Mouse (Mus musculus) adrenal gland, postnatal 10 days (tissue): Measurements from ENCODE around the gene Dbil5. TPM values are rescaled to one million over a fixed set of nuclear protein-coding genes. Genes with fewer than 3 reads are reported as not detected.

ENCODE experiments used
- DNase-seq: peaks from one replicate; pipeline ENCODE4 v3.0.0; 2021; ENCODE audit warnings: mixed read lengths
- total RNA-seq, 2 experiments: library from RNA; stranded (reverse); gene quantifications; 2 replicates each; pipeline ENCODE4 v1.2.3; 2021

Dbil5 gene
- total RNA-seq, 2 experiments from 2014 or later: 0.66 TPM; not detected in 1

DNA sequence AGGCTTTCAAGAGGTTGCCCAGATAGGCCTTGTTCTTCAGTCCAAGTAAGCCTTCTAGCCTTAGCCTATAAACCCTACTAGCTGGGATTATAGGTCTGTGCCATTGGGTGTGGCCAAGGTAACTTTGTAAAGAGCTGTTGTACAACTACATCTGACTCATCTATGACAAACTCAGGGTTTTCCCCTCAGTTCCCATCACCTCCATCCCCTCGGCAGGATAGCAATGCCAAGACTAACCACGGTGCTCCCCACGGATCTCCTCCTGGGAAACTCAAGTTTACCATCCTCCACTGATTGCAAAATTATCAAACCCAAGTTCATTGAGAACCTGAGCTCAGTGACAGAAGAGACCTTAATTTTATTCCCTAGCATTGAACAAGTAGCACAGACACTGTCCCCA, 18.7 kb downstream of the Dbil5 start:
- DNase-seq: no peak

DNA sequence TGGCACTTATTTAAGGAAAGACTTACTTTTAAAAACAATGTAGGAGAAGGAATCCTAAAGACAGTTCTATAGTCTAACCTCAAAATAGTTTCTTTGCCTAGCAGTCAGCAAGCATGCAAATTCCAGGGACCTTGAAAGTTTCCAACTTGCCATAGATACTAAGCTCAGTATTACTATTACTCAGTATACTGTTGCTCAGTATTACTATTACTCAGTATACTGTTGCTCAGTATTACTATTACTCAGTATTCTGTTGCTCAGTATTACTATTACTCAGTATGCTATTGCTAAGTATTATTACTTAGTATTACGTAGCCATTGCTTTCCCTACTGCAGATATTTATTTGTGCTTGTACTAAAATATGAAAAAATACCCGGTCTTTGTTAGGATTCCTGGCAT, 22.3 kb downstream of the Dbil5 start:
- DNase-seq: no peak

DNA sequence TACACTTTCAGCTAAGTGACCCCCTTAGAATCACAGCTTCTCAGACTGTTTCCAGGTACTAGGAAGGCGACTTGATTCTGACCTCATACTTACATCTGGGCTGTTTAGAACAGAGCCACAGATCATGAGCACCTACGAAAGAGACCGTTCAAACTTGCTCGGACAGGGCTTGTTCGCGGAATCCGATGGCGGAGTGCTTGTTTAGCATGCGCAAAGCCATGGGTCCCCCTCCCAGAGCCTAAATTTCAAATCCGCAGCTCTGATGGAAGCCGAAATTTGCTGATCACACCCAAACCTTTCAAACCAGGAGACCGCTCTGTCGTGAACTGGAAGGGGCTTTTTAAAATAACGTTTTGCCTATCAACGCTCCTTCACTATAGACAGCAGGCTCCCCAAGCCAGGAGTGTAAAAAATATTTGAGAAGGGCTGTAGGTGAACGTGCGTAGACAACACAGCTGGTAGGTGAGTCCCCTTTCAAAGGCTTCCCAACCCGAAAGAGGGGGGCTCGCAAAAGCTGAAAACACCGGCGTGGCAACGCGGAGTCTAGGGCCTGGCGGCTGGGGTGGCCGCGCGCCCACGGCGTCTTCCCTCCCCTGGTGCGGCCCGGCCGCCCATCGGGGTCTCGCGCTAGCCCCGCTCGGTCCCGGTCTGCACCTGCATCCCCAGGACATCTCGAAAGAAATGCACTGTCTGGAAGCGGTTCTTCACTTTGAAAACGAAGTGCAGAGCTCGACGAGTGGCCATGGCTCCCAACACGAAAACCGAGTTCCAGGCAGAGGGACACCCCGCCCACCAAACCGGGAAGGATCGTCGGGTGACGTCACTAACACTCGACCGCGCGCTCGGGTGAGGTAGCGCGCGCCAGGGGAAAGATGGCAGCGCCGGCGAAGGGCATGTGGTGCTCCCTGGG, 25.7 kb downstream of the Dbil5 start, which contains the start of the genes Mrm3 and Glod4:
Gene Mrm3, plus strand, starts transcription at position 815 of the 910 bp plus-strand sequence.
Gene Glod4, minus strand, starts transcription at position 825 of the 910 bp plus-strand sequence.
- DNase-seq: peak; percentile 97

DNA sequence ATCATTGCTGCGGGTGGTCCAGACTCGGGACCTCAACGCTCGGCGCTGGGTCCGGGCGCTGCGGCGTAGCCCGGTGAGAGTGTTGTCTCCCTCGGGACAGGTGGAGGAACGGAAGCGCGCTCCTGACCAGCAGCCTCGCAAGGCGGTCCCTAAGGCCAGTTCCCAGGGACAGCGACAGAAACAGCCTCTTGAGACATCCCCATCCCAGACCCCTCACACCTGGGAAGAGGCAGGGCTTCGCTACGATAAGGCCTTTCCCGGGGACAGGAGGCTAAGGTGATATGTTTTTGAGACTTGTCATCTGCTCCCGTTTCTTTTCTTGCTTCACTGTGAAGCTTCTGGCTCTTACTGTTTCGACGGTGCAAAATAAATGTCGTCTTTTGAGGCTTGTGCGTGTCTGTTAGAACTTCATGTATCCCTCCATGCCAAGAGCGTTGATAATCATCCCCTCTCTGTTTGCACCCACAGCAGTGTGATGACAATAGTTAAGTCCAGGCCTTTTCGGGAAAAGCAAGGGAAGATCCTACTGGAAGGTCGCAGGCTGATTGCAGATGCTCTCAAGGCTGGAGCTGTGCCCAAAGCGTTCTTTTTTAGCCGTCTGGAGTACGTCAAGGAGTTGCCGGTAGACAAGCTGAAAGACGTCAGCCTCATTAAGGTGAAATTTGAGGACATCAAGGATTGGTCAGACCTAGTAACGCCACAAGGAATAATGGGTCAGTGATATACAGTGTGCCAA, 26.6 kb downstream of the Dbil5 start:
- no peak for DNase-seq

DNA sequence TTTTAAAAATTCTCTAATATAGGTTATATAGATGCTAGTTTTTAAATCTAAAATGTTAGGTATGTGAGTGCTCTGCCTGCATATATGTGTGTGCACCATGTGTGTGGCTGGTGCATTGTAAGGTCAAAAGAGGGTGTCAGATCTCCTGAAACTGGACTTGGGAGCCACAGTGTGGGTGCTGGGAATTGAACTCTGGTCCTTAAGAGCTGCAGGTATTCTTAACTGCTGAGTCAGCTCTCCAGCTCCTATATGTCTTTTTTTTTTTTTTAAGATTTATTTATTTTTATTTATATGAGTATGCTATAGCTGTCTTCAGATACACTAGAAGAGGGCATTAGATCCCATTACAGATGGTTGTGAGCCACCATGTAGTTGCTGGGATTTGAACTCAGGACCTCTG, 29.0 kb downstream of the Dbil5 start:
- no peak for DNase-seq

DNA sequence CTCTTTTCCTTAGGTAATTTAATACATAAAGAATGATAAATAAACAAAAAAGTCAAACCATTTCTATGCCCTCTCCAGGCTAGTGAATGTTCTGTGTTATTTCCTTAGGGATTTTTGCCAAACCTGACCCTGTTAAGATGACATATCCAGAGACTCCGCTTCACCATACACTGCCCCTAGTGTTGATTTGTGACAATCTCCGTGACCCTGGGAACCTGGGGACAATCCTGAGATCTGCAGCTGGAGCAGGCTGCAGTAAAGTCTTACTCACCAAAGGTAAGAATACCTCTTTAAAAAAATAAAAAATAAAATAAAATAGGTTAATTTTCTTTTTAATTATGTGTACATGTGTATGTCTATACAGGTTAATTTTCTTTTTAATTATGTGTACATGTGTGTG, 29.8 kb downstream of the Dbil5 start:
- DNase-seq: no peak

DNA sequence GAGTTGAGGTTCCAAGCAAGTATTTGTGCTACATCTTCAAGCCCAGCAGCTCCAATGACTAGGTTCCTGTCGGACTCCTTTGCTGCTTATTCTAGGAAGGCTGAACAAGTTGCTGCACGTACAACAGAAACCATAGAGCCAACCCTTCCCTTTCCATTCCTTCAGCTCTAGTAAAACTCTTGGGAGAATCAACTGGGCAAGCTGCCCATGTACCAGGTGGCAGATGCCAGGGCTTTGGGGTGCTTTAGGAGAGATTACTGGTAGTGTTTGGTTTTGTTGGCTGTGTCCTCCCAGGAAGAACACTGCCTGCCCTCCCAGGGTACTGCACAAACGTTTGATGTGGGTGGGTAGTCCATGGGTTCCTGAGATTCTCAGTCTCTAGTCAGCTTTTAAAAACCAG, 34.6 kb downstream of the Dbil5 start:
- peak; percentile 64 for DNase-seq

DNA sequence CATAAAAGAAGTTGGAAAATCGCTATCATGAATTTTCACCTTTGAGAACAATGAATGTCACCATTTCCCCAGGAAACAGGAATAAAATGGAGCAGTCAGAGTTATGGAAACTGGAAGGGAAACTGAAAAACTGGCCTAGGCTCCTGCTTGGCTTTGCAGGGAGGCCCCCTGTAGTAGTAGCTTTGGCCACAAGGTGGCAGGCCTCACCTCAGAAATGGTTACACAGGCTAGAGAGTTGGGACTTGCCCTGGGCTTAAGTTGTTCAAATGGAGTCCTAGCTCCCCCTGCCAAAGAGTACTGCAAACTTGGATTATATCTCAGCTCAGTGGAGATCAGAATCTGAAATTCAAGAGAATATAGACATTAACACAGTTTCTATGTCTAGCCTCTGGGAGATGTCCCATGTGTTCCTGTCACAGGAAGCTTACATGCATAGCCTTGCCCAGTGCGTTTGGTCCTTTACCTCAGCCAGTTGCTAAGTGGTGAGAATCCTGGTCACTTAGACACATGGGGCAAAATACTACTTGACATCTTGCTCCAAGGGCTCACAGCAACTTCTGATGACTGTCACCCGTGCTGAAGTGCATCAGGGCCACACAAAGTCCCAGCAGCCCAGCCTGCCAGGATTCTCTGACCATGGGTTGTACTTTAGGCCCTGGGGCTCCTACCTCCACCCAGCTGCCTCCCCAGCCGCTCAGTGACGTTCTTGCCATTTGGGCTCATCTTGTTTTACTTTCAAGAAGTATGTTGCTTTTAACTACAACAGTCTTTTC, 35.9 kb downstream of the Dbil5 start:
- DNase-seq: peak; percentile 92

DNA sequence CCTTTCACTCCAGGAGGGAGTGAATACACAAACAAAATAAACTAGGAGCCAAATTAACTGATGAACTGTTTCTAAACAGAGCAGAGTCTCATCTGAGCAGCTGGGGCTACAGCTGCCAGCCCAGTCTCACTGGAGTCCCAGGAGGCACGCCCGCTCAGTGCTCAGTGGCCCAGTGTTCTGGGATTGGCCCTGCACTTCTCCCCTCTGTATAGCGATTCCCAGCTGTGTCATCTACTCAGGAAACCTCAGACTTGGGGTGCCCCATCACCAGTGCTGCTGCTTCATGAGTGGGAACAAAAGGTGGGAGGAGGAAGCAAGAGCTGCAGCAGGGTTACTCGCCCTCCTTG, 36.5 kb downstream of the Dbil5 start:
- DNase-seq: no peak

DNA sequence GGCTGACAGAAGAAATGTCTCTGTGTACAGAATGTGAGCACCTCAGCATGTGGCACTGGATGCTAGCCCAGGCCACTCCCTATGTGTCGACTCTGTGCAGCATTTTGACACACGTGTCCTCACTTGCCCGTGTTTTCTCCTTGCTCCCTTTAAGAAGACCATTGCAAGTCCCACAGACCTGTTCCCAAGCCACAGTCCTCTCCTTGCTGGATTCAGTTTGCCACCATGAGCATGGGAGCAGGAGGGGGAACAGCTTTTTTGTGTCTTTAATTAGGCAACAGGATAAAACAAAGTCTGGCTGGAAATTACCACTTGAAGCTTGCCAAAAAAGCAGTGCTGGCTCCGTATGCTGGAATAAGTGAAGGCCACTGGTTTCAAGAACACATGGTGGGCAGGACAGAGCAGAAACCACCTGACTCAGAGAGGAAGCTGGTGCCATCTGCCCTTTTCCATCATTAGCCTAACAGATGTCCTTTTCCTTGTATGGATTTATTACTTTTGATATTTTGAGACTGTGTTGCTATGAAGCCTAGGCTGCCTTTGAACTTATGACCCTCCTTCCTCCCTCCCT, 38.1 kb downstream of the Dbil5 start:
- DNase-seq: peak; percentile 39

DNA sequence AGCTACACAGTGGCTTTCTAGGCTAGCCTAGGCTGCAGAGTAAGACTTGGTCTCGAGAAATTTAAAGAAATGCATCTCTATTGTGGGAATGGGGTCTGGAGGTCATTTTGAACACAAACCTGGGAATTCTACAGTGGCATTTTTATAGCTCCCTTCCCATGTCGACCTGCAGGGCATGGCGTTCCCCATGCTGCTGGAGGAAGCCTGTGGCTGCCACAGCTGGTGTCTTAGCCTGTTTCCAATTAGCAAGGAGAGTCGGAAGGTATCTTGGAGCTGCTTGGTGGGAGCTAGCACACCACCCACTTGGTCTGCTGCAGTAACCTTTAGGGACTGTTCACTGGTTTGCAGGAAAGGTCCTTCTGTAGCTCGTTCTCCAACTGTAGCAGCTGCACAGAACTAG, 38.7 kb downstream of the Dbil5 start:
- DNase-seq: no peak

DNA sequence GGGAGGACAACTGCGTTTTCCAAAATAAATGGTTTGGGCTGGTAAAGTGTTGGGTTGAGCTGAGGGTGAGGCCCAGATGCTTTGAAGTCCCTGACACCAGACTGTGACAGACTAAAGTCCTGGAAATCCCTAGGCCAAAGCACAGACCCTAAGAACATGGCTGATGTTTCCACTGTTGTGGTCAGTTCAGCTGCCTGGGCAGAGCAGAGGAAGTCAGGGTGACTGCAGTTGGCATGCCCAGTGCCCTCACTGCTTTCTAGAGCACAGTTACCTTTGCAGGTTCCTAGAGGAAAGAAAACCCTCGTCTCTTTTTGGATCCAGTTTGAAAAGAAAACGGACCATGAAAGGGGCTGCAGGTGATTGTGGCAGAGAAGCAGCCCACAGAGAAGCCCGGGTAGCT, 40.0 kb downstream of the Dbil5 start:
- DNase-seq: no peak

DNA sequence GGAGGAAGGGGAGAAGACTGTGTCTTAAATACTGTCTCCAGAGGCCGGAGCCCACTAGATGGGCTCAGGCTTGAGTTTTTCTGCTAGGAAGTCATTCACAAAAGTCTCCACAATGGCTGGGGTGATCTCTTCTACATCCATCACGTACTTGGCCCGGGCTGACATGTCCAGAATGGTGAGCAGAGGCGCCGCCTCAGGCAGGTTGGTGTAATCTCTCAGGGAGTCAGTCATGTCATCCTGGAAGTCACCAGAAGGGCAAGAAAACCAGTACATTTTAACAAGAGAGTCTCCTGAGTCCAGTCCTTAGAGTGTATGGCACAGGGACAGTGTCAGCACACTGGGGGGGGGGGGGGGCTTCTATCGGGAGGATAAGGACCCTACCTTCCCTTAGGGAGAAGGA, 41.1 kb downstream of the Dbil5 start:
- DNase-seq: no peak

DNA sequence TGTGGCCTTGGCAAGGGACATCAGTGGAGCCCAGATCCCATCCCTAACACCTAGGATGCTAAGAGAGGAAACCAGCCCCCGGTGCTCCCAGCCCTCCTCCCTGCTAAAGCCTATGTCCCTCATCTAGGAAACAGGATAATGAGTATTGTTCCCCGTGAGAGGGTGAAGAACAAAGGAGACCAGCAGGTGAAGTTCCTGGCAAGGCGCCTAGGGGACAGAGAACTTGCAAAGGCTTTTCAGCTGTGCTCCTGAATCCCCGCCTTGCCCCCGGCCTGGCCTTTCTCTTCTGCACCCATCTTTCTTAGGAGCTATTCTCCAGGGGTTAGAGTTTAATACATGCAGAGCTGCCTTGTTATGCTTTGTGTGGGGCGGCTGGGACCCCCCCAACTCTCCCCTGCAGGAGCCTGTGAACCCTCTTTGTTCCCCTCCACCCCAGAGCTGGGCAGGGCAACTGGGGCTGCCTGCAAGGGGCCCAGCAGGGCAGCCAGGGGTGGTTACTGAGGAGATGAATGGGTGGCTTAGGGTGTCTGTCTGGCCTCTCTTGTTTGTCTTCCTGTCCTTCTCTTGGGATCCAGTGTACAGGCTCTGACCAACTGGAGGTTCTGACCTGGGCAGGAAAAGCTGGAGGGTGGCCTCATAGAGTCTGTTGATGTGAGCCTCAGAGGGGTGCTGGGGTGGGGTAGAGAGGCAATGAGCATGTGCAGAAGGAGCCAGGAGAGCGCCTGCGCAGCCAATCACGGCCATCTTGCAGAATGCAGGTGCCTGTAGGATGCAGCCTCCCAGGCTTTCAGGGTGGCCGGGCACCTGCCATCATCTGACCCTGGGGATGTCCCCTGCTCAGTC, 43.0 kb downstream of the Dbil5 start:
- DNase-seq: no peak

DNA sequence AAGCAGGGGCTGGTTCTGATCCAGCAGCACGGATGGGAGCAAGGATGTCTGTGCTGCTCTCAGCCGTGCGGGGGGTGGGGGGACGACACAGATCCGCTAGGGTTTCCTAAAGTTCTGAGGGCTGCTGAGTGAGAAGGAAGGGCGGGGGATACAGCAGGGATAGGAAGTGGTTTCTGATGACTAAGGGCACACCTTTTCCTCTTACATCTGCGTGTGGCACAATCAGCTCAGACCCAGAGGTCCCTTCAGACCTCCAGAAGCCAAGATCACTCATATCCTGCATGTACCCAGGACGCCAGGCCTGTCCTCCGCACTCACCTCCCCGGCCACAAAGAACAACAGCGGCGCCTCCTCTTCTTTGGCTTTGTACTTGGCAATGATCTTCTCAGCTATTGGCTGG, 43.8 kb downstream of the Dbil5 start:
- DNase-seq: no peak

DNA sequence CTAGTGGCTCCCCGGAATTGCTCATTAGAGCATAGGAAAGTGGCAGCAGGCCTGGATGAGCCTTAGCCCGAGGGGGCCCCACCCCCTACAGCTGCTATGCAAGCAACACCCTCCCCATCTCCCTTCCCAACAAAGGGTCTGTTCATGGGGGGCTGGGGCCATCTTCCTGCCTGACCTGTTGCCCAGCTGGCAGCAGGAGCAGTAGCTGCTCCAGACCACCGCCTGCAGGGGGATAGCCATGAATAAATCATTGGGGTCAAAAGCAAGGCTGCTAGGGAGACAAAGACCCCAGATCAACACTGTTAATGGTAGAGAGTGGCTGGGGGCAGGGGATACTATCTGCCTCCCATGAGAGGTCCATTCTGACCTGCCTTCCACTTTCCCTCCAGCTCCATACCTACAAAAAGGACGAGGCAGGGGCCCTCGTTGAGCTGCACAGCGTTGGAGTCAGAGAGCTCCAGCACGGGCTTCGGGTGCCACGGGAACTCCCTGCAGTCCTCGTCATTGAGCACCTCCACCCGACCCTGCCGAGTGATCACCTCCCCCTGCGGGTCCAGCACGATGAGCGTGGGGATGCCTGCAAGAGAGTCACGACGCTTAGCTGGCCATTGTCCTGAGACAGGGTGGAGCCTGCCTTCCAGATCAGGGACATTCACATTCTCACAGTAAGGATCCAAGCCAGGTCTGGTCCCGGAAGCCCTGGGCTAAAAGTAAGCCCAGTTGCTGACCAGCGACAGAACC, 45.4 kb downstream of the Dbil5 start:
- DNase-seq: no peak

DNA sequence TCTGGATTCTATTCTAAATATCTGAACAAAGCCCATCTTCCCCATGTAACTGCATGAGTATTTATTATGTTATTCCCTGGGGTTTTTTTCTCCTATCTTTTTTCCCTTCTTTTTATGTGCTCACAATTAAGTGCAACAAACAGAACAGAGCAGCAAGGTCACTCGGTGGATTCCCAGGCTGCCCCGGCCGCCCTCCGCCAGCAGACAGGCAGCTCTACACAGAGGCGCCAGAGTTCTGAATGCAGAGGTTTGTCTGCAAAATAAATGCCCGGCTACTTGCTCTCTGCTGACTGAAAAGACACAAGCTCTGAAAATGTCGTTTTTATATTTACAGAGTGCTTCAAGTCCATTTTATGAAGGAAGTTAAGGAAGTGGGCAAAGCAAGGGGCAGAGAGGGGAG, 50.1 kb downstream of the Dbil5 start:
- peak; percentile 45 for DNase-seq

DNA sequence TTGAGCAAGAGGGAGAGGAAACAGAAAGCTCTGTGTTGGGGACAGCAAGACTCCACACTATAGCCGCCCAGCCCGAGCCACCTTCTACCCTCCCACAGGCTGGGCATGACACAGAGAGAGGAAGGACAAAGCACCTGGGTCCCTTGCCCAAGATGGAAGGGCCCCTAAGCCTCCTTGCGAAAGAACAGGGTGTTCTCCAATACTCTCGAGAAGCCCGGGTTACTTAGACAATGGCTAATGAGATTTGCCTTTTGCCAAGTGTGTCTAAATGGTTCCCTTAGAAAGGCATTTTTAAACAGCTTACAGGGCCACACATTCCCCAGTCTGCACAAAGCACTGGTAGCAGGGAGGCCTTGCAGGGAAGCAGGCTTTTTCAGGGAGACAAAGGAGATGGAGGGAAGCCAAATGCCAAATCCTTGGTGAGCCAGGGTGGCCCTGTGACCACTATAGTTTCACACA, 50.6 kb downstream of the Dbil5 start:
- no peak for DNase-seq
